22 mouse cellular contexts compared by ENCODE assay signal in genomic region chr16:66793067-66793466, GRCm38 (mm10).
"Had no signal": no experiment of that assay in that cellular context is flagged by ENCODE, and none has a peak within 500 bp of the region (broad histone marks: within the 10 kb centered on the region; RNA-seq: fewer than 3 reads in every experiment).

No protein-coding gene starts in this region.

- DNase-seq: heart, postnatal 10 days; heart, postnatal 14 days; heart, postnatal 36 days; heart, postnatal 4 days; kidney, adult 11 months; kidney, adult 18-20 months; kidney, adult 2 months; kidney, adult 8-10 months; kidney, adult 9 months; kidney, postnatal 10 days; kidney, postnatal 14 days; kidney, postnatal 25 days; kidney, postnatal 36 days; kidney, postnatal 4 days; layer of hippocampus, adult 9-11 months; layer of hippocampus, postnatal 36 days had no signal

- ATAC-seq: hindbrain, embryonic 16.5 days; hindbrain, postnatal 0 days; inflammation-experienced regulatory T-cells, adult 6 months; intestine, embryonic 15.5 days; intestine, embryonic 16.5 days; intestine, postnatal 0 days had no signal
